Mouse (Mus musculus): Measurements from ENCODE around the gene Mogat2.

GRCm38 (mm10) chr7:99202163-99202562 is 36.3 kb downstream of the Mogat2 start:
- TF ChIP-seq CTCF (conservative IDR thresholded peaks at IDR 0.05; ENCODE audit: low read length) (no peak), POU5F1 (IDR thresholded peaks at IDR 0.05; ENCODE audit: borderline replicate concordance, low read length) (no peak)
